Mouse (Mus musculus) cerebellum, adult 18-20 months (tissue): Measurements from ENCODE around the gene Tbc1d16.

Experiments
- DNase-seq, 2 experiments: peaks; one replicate each; pipeline ENCODE4 v3.0.0; 2021

Tbc1d16 gene

GRCm38 (mm10) chr11:119171588-119171987, 56.7 kb downstream of the Tbc1d16 start:
- DNase-seq, result no peak

DNA sequence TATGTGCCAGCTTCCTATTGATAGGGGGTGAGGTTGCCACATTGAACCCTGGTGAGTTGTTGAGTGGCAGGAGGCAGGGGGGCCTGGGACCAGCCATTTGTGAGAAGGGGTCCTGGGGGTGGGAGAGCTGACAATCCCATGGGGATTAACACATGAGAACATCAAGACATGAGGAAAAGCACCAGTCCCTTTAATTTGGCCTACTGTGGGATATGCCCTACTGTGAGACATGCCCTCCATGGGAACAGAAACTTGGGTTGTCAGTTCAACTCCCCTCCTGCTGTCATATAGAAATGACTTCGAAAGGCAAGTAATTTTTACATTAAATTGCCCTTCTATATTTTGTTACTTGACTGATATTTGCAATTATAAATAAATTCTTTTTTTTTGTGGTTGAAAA, 59.4 kb downstream of the Tbc1d16 start:
- no peak for DNase-seq

- DNase-seq, result no peak
These were observed 62.3 kb downstream of the Tbc1d16 start for GRCm38 (mm10) chr11:119165995-119166394.

GRCm38 (mm10) chr11:119164375-119164774, 63.9 kb downstream of the Tbc1d16 start:
- DNase-seq, result no peak

GRCm38 (mm10) chr11:119163734-119163992, 64.6 kb downstream of the Tbc1d16 start:
- no peak for DNase-seq

GRCm38 (mm10) chr11:119162959-119163733, 65.2 kb downstream of the Tbc1d16 start:
- no peak for DNase-seq

DNA sequence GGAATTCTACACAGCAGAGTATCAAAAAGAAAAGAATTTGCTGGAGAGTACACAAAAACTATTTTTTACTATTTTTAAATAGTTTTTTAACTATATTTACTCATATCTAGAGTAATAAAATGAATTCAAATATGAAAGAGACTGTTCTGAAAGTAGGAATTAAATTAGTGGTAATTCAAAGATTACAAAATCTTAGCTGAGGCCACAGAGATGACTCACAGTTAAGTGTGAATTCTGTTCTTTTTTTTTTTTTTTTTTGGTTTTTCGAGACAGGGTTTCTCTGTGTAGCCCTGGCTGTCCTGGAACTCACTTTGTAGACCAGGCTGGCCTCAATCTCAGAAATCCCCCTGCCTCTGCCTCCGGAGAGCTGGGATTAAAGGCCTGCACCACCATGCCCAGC, 66.6 kb downstream of the Tbc1d16 start:
- DNase-seq, result no peak

GRCm38 (mm10) chr11:119160050-119160449, 68.2 kb downstream of the Tbc1d16 start:
- DNase-seq, result no peak

DNA sequence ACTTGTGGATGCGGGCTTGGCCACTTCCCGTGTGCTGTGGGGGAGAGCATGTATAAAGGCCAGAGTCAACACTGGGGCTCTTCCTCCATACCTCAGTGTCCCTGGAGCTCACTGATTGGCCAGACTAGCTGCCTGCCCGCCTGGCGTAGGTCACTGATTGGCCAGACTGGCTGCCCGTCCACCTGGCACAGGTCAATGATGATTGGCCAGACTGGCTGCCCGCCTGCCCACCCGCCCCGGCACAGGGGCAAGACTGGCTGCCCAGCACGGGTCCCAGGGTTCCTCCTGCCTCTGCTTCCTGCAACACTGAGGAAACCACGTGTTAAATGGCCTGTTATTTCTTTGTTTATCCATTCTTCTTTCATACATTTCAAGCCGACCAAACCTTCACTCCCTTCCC, 68.8 kb downstream of the Tbc1d16 start:
- peak; percentile 40 to 59 for DNase-seq

- no peak for DNase-seq
These were observed 70.7 kb downstream of the Tbc1d16 start for GRCm38 (mm10) chr11:119157377-119158189.

GRCm38 (mm10) chr11:119156481-119157254, 71.6 kb downstream of the Tbc1d16 start:
- DNase-seq, result no peak

DNA sequence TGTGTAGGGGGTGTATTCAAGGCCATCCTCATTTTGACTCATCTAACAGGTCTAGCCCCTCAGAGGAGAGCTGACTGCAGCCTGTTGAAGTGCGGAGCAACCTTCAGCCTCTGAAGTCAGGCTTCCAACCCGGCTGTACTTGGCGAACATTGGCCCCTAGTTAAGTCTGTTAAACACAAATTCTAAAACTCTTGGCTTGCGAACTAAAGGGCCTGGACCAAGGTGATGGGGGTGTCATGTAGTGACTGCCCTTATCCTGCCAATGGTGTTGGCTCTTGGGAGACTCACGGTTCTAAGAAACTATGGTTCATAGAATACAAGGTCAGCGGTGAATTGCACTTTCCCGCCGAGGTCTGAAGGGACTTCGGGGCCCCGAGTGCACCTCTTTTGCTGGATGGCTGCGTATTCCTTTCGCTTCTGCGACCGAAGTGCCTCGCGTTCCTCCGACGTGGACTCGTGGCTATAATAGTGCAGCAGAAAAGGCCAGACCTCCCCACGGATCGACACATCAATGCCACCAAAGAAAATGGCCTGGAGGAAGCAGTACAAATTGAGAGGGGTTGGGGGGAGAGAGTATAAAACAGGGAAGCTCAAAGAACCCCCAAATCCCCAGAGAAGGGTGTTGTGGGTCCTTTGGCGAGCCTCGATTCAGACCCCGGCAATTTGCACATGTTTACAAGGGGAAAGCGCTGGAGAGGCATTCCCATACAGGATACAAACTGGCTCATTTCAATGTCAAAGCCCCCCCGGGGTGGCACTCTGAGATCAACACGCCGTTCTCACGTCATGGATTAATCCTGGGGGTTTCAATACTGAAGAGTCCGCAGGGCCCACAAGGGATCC, 72.4 kb downstream of the Tbc1d16 start:
- DNase-seq, result no peak

- no peak for DNase-seq
These were observed 75.9 kb downstream of the Tbc1d16 start for GRCm38 (mm10) chr11:119152321-119152831.

GRCm38 (mm10) chr11:119151073-119151607, 77.2 kb downstream of the Tbc1d16 start:
- no peak for DNase-seq

- DNase-seq, result no peak
These were observed 77.9 kb downstream of the Tbc1d16 start for GRCm38 (mm10) chr11:119150442-119150841.

- DNase-seq, result no peak
These were observed 79.5 kb downstream of the Tbc1d16 start for GRCm38 (mm10) chr11:119148829-119149228.

DNA sequence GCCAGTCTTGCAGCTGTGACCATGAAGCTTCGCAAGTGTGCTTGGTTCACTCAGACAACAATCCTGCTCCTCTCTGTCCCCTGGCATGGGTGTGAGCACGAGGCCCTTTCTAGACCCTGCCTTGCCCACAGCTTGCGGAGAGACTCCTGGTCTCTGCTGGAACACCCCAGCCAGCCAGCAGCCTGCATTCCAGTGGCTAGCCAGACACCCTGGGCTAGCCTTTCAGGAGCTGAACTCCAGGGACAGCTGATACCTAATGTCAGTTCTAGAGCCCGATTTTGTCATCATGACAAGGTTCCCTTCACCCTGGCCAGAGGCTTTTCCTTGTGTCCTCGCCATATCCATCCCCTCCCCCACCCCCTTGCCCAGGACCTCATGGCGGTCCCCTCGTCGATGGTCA, 81.1 kb downstream of the Tbc1d16 start:
- DNase-seq, result no peak

- no peak for DNase-seq
These were observed 82.2 kb downstream of the Tbc1d16 start for GRCm38 (mm10) chr11:119146140-119146539.

- DNase-seq, result no peak
These were observed 83.4 kb downstream of the Tbc1d16 start for GRCm38 (mm10) chr11:119144801-119145475.

GRCm38 (mm10) chr11:119143376-119144002, 84.8 kb downstream of the Tbc1d16 start:
- DNase-seq, result no peak

DNA sequence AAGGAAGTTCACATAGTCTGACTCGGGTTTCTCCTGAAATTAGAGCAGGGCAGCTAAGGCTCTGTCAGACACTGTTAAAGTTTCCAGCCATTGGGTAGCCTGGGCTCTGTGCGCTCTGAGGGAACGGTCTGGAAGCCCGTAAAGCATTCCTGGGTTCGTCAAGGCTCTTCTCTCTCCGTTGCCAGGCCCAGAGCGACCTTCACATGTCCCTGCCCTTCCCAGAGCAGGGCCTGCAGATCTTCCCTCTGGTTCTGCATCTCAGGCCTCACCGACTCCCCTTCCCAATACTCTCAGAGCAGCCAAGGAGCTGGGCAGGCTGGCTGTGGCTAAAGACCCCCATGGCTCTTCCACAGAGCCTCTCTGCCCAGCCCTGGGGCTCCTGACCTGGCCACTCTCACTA, 85.7 kb downstream of the Tbc1d16 start:
- no peak for DNase-seq
